Mouse (Mus musculus): ENCODE measurements at regions not wholly inside any gene's neighbourhood (a gene's known extent, or its start where the extent isn't known, plus 50 kb on each side); places are given as distances from the start of the nearest gene placed in this dataset.

DNA sequence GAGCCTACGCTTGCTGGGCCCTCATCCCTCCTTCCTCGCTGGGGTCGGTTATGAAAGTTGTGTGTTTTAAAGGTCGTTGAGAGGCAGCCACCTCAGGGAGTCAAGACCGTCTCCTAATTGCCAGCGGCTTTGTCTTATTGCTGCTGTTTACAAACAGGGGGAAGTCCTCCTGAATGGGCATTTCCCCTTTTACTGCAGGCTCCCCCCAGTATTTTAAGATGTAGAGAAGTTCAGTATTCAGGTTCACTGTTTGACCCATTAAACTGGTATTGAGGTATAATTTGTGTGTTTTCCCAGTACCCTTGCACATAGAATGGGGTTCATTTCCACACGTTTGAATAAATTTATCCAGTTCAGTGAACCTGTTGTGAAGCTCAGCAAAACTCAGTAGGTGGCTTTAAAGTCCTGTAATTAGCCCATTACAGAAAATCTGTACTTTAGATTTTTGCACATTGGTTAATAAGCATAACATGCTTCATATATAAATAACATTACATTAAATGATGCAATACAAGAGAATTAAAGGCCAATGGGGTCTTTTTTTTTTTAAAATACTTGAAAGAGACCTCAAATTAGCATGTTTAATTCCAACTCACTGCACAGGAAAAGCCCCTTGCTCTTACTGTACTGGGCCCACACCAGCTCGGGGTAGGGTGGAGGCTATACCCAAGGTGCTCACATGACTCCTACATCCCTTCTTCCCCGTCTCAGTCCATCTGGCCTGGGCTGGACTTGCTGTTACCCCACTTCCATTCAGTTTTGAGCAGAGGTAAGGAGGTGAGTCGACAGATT, 63.7 kb downstream of the Nkx2-1 start:
- DNase-seq: no peak

DNA sequence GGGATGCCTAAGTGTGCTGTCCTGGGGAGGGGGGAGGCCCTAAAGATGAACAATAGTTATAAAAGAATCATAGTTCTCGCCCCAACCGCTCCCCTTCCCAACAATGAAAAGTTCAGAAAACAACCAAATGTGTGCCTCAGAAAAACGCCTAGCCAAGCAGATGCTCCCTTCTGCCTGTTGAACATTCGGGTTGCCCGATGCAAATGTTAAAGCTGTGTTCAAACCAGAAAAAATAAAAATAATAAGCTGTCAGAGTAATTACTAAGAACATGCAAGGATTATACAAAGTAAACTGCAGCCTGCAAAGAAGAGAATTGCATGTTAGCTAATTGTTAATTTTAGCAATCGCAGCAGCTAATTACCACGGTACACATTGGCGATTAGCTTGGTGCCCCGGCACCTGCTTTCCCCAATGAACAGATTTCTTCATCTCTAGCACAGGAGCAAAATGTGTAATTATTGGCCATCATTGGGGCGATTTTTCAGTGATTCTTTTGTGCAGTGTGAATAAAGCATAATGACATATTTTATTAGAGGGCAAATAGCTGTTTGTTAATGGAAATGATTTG, 65.7 kb downstream of the Nkx2-1 start:
- DNase-seq: no peak

DNA sequence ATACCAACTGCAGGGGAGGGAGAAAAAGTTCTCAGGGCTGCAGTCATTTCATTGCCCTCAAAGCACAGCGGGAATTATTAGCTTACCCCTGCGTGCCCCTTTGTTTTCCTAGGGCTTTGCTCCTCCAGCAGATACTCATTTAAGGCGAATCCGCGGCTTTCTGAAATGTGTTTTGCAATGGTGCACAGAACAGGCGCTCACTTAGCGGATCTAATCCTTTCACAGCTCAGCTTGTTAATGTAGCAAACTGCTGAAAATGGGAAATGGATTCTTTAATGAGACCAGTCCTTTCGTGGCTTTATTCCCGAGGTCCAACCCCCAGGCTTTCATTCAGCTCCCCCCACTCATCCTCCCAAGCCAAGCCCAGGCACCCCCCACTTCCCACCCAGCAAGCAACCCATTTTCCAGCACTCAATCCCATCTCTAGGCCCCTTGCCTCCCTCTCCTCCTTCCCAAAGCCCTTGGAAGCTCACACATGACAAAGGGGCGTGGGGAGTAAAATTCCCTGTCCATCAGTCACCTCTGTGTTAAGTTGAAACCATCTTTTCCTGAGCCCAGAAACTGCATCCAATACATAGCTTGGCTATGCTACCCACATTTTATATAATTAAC, 77.1 kb downstream of the Nkx2-1 start:
- no peak for DNase-seq

DNA sequence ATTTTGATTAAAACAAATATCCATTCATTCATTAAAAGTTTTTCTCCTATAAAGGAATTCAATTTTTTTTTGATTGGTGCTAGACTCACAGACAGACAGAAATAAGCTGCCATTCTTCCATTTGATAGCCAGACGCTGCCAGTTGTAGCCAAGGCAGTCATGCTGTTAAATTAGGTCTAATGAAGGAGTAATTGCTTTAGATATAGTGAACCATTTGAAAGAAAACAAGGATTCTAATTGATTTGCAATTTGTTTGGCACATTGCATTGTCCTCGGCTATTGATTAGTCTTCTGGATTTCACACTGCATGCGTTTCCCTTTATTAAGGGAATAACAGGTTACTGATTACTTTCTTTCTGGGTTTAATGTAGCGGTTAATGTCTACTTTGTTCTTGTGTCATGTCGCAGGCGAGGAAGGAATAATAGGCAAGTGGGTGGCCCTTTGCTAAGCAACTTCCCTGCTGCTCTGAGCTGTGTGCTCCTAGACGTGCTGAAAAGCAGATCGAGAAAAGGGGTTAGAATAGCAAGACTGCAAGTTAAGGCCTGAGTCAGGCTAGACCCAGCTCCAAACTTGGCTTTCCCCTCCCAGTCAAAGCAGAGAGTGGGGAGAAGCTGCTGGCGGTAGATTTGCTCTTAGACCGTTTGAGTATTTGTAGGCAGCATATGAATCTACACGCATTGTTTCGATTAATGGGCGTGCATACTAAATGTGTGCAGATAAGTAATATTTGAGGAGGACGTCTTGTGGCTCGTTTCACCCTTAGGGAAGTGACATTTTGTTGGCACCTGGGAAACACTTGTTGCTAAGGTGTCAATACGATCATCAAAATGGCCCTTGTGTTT, 77.8 kb downstream of the Nkx2-1 start:
- DNase-seq: no peak

DNA sequence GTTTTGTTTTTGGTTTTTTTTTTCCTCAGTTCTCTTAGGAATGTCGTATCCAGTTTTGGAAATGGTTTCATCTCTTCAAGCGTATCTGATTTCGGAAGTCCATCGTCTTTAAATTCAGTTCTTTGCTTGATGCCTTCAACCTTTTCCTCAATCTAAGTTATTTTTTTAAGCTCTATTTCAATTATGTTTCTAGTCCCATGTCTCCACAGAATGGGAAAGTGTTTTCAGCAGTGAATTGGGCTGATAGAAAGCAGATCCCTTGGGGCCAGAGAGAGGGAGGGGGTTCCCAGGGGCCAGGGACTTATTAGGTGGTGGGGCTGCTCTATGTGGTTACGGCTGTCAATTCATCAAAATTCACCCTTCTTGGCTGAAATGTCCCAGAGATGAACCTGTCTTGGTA, 78.8 kb downstream of the Nkx2-1 start:
- DNase-seq: no peak

DNA sequence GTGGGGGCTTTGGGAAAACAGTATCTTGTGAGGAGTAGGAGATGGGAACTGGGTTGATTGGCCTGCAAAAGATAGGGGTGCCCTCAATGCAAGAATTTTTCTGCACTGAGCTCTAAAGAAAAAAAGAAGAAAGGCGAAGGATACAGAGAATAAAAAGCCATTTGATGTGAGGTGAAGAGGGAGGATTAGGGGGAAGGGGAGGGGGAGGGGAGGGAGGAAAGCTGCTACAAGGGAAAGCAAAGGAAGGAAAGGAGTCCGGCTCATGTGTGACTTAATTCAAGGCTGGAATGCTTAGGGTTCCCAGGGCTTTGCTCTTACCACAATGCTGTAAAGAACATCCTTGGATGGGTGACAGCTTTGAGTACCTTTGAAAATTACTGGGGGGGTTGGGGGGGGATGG, 79.4 kb downstream of the Nkx2-1 start:
- no peak for DNase-seq

DNA sequence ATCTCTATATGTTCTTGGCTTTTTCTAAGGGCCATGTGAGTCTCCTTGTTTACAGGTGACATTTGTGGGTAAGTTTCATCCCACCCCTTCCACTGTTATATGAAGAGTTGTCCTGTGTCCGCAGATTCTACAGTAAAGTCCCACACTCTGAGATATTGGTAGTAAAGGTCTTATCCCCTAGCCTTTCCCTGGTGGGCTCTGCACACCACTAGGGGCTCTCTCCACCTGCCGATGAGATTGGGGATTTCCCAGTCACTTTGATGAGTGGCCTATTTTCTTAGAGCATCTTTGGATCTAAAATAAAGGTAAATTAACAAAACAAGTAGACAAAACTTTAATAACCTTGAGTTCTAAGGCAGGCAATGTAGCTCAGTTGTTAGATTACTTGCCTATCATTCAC, 86.4 kb downstream of the Nkx2-1 start:
- DNase-seq: no peak

DNA sequence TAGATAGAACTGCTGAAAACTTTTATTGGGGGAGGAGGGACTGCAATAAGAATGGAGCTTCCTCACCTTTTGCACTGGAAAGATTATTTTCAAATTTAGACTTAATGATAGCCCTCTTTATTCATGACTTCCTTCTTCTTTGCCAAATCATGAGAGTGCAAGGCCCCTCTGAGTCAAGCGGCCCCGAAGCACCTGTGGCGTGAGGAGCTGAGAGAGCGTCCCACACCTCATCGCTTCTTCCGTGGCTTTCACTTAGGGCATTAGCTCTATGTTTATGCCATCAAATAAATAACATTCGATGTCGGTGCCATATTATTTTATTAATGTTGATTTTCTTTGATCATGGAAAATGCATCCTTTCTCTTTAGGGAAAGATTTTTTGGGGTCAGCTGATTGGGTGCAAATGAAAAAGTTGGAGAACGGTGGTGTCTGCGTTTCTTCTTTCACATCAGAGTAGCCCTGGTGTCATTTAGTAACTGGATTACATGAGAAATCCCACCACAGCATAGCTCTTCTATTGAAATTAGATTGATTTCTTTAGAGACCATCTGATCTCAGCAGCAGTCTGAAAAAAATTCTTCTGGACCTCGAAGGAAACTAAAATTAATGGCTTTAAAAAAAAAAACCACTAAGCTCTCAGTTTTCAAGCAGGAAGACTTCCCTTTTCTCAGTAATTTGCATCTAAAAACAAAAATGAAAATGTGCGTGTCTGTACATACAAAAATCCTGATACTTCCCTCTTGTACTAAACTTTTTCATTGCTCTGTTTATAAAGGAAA, 87.7 kb downstream of the Nkx2-1 start:
- no peak for DNase-seq

DNA sequence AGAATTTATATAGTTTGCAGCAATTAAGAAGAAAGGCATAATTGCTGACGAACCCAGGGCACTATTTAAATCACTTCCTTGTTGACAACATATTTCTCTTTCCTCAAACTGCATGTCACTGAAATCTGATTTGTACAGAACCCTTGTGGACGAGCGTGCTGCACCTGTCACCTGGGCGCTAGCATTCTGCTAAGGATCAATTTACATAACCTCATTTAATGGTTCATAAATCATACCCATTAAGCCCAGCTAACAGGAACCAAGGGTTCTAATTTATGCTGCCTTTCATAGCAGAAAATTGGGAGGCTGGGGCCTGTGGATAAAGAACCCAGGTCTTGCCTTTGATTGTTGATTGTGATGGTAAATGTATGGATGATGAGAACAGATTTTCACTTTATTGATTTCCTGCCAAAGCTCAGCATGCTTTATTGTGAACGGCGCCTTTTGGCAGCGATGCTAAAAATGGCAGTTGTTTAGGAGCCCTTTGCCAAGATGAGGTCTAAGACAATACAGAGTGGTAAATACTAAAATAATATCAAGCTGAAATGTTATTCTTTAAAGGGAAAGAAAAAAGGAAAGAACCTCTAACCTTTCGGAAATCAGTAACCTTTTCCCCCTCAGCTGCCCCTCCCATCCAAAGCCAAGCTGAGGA, 95.4 kb downstream of the Nkx2-1 start:
- DNase-seq: no peak

DNA sequence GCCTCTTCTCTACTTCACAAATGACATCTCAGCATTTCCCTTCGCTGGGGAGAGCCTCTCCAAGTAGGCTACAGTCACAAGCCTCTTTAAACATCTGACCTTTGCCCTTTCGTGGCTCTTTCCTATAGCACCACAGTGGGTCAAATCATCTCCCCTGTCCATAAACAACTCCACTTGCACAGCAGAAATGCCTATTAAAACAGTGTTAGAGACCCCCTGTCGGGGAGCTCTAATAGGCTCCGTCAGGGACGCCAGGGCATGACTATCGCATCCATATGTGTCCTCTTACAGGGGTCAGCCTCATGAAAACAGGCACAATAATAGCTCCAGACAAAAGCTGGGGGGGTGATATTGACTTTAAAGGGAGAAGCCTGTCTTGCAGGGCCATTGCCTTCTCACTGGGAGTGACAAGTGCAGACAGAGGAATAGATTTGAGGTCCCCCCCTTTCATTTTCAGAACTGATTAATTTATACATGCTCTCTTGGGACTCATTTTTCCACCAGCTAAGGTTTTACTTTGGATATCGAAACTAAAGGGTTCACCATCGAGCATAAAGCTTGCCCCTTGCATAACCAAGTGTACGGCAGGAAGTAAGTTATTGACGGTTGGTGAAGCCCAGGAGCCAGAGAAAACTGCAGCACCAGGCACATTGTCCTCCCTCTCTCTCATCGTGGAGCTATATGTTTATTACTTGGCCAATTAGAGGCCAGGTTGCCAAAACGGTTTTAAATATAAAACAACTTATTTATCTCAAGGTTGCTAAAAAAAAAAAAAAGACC, 94.6 kb upstream of the Mbip start:
- DNase-seq: no peak

DNA sequence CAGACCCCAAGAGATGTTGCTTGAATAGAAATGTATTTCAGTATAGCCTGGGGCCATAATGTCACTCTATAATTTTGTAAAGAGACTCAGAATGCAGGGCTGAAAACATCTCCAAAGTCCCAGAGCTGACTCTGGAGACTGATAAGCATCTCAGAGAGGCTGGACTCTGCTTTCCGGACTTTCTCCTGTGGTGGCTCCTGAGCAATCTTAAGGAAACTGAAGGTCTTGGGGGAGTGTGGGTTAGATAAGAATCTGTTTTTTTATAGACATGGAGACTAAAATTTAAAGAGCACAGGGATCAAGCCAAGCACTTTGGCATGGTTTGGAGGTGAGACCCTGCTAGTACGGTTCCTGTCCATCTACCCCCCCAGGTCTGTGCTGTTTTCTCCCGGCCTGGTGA, 92.7 kb upstream of the Mbip start:
- DNase-seq: no peak

DNA sequence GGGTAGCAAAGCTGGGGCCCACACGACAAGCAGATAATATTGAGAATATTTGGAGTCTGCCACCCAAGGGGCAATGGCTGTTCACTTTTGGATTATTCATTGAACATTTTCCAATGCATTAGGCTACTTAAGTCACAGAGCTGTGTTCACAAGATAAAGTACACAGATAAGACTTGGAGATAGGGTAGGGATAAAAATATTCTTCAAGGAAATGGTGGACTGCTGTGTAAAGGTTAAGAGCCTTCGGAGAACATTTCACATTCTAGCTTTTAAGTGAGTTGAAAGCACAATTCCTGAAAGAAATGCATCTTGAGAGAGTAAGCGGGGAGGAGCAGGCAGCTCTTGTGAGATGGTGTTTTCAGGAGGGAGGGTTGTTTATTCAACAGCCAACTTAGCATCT, 92.3 kb upstream of the Mbip start:
- no peak for DNase-seq

DNA sequence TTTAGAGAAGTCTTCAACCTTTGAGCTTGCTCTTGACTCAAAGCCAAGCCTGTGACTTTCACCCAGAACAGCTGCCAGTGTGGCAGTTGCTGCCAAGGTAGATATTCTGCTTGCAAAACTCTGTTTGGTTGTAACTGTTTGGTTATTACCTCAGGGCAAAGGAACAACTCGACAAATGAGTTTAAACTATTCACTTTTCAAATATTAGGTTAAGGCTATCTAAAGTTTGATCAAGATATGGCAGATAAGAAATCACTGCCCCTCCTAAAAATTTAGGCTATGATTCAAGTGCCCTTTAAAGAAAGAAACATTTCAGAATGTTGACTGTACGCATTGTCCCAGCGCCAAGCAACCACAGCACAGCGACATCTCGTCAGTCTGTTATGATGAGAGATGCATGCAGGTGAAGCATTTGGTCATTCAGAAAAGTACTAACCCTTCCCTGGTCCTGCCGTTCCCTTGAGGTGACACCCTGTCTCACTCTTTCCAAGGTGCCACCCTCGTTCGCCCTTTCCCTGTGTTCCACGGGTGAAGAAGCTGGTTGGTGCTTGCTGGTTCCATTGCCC, 81.1 kb upstream of the Mbip start:
- DNase-seq: peak; percentile 28

DNA sequence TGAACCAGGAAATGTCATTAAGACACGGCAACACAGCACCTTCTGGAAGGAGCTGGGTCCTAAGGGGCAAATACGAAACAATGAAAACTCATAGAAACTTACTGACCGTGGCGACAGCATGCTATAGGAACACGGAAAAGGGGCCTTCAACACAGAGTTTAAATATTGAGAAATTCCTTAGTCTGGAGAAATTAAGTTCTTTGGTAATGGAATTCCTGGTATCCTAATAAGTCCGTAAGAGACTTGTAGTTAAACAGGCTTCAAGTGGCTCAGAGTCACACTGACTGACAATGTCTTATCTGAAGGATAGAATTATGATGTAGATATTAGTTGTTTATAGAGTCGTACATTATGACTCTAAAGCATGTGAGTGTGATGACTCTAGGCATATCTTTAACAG, 70.4 kb upstream of the Mbip start:
- DNase-seq: no peak

DNA sequence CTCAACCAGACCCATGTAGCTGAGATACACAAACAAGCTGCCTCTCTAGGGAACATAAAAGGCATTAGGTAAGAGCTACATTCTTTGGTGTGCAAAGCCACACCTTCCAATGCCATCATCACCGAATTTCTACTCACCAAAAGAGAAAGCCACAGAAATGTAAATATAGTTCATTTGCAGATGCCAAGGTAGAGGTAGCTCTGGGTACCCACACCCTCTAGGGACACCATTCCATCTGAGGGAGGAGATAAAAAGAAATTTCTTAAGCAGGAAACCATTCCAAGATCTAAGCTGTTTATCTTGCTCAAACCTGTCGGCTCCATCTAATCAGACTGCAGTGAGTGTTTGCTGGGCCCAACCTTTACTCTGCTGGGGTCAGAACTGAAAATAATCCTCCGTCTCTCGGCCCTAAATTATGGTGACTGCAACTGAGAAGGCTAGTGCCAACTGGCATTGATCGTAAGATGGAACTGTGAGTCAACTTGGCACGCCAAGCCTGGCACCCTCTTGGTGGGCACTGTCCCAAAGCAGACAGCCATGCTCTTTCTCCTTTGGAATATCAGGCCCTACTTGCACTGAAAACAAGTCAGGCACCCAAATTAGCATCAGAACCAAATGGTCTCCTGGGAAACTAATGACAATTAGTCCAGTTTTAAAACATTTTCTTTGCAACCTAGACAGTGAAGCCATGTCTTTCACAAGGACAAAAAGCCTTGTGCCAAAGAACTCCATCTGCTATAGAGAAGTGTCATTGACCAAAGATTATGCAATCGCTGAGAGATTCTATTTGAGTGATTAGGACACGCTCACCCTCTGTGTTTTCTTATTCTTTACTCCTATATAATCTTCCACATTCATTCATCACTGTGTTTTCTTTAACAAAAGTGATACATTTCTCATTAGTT, 69.4 kb upstream of the Mbip start:
- no peak for DNase-seq

DNA sequence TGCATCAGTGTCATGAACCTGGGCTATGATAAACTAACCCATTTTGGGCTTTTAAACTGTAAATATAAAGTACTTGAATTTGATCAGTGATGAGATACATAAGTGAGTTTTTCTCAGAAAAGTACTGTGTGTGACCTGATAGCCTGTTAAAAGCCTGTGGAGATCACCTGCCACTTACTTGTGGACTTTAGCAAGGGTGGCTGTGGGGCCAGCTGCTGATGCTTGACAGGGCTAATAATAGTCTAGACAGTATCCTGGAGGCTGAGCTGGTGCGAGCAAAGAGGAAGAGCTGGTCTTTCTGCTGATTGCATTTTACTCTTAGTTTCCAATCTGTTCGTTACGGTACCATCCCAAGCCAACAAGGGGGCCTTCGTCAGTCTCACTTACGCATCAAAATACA, 60.0 kb upstream of the Mbip start:
- no peak for DNase-seq

DNA sequence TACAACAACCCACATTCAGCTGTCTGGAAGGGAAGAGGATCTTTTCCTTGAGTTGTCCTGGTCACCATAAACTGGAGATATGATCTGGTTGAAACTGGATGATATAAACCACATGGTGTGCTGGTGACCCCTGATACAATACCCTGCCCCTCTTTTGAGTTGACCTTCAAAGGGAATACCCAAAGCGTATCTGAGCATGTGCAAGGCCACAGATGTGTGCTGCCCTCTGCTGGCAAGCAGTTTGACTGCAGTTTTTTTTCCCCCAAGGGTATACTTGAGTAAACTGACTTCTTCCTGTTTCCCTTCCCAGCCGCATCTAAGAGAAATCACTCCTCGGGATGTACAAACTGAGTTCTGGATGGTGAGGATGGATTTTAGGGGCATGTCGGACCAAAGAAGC, 59.1 kb upstream of the Mbip start:
- DNase-seq: peak; percentile 64

DNA sequence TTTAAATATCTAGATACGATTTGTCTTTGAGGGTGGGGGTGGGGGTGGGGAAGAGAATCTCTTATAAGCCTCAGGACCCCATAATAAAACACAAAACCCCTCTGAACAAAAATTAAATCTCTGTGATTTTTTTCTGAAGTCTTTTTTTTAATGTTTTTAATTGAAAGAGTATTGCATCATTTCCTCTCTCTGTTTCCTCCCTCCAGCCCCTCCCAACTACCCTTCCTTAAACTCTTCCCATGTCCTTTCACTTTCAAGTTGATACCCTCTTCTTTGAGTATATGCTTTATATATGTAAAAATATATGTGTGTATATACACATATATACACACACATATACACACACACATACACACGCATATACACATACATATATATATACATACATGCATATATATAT, 58.6 kb upstream of the Mbip start:
- no peak for DNase-seq

DNA sequence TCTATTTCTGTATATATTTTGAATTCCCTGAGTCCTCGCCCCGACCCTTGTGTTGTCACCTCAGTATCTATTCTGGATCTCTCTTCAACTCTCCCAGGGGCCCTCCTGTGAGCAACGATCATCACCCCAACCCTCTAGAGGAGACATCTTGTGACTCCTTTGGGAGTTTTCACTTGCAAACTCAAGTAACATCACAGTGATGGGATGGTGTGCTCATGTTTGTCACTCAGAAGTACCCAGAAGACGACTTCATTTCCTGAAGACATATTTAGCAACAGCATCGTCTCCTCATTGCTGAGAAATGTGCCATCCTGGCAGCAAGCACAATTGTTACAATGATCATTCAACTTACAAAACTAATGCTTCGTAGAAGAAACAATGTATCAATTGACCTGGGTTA, 57.9 kb upstream of the Mbip start:
- no peak for DNase-seq

DNA sequence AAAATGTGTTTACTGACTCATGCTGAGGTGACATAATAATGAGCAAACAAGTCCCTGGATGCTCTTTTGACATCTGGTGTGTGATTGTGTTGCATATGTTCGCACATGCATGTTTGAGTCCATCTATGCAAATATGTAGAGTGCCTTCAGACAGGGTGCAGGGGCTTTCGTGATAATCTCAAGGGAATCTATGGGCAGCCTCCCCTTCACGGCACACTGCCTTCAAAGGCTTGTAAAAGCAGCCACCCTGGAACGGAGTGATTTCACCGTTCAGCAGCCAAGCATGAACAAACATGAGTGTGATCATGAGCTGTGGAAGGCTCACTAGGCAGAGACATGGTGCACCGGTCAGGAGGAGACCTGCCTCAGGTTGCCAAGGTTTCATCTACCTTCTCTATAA, 57.1 kb upstream of the Mbip start:
- DNase-seq: peak; percentile 14
